Mouse (Mus musculus) kidney, postnatal 10 days (tissue): ENCODE results near the gene C130026I21Rik.
"Not testable (repeated sequence)": the region's sequence is repeated elsewhere in the genome, so short reads cannot be mapped to it uniquely, and the experiment has no call there.

Source experiments
- DNase-seq: peaks from one replicate; pipeline ENCODE4 v3.0.0; 2021; ENCODE audit warnings: mixed read lengths

Gene C130026I21Rik

DNA sequence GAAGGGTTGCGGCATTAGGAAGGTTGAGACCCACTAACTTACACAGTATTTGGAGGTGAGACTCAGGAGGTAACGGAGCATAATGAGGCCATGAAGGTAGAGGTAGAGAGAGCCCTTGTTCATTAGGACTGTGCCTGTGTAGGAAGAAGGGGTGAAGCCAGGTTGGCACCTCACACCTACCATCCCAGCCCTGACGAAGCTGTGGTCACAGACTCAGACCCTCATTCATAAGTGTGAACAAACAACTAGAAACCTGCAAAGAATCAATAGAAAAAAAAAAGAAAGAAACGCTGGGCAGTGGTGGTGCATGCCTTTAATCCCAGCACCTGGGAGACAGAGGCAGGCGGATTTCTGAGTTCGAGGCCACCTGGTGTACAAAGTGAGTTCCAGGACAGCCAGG, 152.0 kb downstream of the C130026I21Rik start:
- not testable (repeated sequence) for DNase-seq

DNA sequence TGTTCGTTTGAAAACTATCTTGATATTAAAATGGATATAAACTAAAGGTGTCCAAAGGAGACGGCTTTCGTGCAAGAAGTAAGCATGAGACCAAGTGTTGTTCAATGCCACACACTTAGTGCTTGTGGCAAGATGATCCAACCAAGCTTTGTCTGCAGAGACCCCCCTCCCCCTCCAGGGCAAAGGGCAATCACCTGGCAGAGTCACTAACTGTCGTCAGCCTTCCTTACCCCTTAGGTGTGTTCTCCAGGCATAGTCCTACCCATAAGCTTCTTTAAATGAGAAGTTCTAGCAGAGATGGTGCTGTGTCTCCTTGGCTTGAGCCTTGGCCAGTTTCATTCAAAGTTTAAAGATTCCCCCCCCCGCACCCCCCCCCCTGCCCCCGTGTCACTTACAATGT, 152.8 kb downstream of the C130026I21Rik start:
- DNase-seq = peak; percentile 6

DNA sequence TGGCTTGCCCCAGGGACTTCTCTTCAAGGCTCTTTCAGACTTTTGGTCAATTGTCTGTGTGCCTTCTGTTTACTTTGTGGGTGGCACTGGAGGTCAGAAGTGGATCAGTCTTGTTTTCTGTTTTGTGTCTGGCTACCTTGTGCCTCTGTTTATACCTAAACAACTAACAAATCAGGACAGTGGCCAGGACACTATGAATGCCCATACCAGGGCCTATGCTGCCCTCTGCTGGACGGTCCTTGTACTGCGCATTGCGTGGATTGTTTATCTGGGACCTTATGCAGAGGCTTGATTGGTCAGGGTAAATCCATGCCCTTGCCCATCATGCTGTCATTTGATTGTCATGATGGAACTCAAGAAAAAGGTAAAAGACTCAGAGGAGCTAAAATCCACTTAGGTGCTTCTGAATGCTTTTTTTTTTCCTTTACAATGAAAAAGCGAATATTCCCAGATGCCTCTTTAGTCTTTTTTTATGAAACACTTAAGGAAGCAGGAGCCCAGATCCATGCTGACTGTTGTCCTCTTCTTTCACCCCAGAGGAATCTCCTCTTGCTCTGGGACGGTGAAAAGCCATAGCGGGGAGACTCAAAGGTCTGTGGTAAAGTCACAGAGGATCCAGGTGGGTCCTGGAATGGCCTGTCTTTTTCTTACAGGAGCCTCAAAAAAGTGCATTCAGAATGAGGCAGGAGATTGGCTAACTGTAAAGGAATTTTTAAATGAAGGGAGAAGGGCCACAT, 155.5 kb downstream of the C130026I21Rik start:
- peak; percentile 34 for DNase-seq

DNA sequence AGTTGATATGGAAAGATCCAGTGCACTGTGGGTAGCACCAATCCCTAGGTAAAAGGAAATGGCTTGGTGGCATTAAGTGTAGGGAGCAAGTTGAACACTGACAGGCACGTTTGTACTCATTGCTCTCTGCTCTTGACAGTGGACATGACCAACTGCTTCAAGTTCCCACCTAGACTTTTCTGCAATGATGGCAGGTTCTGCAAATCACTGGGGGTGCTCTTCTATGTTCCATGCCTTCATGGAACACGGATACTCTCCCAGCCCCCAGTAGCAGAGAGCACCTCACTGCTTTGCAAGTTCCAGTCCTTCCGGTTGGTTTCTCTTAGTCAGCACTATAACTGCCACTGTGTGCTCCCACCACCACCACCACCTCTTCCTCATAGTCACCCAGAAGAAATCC, 156.3 kb downstream of the C130026I21Rik start:
- not testable (repeated sequence) for DNase-seq

DNA sequence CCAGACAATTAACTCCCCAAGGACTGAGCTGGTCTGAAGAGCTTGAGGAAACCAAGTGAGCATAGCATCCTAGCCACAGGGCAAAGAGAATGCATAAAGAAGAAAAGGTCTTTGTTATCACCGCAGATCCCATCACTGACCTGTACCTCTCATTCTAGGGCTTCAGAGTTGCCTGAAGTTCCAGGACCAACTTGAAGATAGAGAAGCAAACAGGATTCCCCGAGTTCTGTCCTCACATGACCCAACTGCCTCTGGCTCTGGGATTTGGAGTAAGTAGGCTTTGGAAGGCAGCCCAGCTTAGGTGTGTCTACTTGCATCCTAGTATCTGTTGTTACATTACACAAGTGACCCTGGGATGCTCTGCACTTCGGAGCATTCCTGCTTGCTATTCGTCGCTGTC, 157.5 kb downstream of the C130026I21Rik start:
- not testable (repeated sequence) for DNase-seq

DNA sequence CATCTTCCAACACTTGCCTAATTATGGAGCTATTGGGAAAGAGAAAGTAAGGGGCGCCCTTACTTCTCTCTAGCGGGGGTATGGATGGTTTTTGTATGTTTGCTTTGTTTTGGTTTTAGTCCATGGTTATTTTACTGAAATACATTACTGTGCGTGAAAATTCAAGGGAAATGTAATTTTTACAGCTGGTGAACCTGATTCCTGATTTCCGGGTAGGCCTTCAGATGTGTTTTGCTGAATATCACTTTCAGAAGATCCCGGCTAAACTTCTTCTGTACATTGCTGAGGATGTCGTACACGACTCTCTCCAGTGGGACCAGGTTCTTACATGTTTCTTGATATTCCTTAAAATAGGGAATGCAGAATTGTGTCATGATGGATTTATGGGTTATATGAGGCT, 158.1 kb downstream of the C130026I21Rik start:
- not testable (repeated sequence) for DNase-seq

DNA sequence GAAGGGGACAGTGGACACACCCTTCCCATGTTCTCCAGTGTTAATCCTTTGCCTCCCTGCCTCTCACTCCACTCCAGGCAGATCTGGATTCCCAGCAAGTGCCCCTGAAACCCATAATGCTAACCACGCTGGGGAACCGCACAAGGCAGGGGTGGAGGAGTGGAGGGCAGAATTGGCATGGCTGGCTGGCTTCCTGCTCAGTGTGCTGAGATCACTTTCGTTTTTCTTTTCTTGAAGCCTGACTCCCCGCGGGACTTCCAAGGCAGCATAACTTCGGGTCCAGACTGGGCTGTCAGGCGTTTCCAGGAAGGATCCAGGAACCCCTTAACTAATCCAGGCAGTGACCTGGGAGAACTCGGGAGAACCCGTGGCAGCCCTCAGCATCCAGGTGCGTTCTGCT, 158.8 kb downstream of the C130026I21Rik start:
- peak; percentile 18 for DNase-seq

DNA sequence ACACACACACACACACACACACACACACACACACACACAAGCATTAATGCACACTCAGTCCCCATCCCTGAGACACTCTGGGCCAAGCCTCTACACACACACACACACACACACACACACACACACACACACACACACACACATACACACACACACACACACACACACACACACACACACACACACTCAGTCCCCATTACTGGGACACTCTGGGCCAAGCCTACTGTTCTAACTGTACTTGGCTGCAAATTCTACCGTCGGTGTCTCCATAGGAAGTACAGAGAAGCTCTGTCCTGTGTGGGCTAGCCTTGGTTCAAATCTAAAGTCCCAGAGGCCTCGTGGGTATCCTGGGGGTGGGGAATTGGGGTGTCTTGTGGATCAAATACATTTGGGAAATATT, 159.5 kb downstream of the C130026I21Rik start:
- not testable (repeated sequence) for DNase-seq

DNA sequence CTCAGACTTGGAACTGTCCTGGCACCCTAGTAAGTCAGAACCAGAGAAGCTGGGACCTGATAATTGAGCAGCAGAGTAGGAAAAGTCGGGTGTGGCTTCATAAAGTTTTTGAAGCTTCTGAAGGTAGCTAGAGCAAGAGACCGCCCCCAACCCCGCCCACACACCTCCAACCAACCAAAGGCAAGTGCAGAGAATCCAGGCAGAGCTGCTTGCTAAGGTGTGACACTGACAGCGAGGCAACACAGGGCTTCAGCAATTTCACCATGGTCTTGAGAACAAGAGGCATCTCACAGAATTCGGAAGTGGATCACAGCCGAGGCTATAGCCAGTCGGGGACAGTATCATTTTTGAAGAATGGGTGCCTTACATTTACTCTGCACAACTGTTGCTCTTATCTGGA, 160.6 kb downstream of the C130026I21Rik start, which contains the start of gene A530032D15Rik:
Gene A530032D15Rik (minus strand): TSS at position 101 of the 400 bp plus-strand sequence.
- not testable (repeated sequence) for DNase-seq

DNA sequence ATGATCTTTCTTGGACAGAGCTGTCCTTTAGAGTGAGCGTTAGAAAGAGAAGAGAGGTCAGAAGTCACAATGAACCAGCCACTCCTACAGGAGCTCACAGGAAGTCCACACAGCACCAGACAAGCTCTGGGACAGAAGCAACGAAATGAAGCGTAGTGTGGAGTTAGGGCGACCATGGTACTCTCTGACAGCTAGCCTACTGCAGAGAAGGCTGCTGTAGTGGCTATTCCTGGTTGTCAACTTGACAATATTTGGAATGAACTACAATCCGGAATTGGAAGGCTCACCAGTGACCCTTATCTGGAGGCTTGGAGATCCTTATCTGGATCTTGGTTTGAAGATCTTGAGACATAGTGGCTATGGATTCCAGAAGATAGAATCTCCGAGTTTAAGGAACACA, 164.4 kb downstream of the C130026I21Rik start:
- not testable (repeated sequence) for DNase-seq

DNA sequence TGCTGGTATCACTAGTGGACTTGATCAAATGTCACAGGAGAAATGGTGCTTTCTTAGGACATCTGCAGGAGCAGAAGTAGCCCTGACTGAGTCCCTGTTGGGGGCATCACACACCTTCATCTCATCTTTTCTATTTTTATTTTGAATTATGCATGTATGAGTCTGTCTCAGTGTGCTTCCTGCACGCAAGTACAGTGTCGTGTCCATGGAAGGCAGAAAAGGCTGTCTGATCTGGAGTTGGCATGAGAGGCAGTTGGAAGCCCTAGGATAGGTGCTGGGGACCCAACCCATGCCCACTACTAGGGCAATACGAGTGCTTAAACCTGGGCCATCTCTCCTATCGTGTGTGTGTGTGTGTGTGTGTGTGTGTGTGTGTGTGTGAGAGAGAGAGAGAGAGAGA, 165.0 kb downstream of the C130026I21Rik start:
- not testable (repeated sequence) for DNase-seq

DNA sequence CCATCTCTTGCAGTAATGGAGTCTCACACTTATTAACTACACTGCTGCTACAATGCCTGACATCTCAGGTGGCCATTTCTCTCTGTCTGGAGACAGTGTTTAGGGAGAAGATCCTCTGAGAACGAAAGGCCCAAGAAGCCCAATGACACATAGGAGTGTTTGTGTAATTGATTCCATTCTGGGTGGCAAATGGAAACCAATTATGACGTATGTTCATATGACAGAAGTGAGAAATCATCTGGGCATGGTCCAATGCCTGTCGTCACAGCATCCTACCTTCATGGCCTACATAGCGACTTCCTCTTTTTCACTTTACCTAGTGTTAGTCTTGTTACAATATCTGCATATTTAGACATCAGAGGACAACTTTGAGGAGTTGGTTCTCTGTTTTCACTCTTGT, 168.6 kb downstream of the C130026I21Rik start:
- not testable (repeated sequence) for DNase-seq

DNA sequence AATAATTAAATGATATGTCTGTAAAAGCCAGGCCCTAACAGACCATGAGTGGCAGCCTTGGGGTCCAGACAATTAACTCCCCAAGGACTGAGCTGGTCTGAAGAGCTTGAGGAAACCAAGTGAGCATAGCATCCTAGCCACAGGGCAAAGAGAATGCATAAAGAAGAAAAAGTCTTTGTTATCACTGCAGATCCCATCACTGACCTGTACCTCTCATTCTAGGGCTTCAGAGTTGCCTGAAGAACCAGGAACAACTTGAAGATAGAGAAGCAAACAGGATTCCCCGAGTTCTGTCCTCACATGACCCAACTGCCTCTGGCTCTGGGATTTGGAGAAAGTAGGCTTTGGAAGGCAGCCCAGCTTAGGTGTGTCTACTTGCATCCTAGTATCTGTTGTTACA, 170.5 kb downstream of the C130026I21Rik start, which contains the start of gene Gm10553:
Gene Gm10553 (plus strand): TSS at position 301 of the 400 bp plus-strand sequence.
- not testable (repeated sequence) for DNase-seq

DNA sequence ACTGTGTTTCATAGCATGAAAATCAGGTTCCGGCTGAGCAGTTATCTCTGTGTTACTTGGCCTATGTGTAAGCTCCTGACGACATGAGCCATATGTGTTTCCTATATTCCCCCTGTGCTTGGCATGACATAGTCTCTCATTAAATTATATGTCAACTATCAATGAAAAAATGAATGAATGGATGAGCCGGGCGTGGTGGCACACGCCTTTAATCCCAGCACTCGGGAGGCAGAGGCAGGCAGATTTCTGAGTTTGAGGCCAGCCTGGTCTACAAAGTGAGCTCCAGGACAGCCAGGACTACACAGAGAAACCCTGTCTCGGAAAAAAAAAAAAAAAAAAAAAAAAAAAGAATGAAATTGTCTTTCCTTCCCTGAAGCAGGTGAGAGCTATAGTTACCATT, 171.3 kb downstream of the C130026I21Rik start:
- not testable (repeated sequence) for DNase-seq

DNA sequence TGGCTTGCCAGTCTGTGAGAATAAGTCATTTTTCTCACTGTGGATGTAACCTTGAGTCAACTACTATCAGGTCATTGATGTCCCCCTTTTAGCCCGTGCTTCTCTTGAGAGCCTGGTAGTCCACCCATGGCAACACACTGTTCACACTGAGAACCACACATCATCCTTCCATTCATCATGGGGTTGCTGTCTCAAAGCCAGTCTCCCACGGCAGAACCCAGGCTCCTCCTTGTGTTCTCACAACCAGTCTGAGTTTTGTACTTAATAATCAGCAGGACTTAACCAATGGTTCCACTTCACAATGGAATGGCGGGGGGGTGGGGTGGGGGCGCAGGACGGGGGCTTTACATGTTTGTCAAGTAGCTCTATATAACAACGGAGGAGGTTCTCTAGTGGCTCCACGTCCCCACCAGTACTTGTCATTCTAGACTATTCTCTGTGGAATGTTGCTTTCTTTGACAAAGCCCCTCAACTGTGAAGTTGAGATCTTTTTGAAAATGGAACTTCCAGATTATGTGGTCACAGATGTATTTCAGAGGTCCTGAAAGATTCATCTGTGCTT, 177.3 kb downstream of the C130026I21Rik start:
- DNase-seq = not testable (repeated sequence)

DNA sequence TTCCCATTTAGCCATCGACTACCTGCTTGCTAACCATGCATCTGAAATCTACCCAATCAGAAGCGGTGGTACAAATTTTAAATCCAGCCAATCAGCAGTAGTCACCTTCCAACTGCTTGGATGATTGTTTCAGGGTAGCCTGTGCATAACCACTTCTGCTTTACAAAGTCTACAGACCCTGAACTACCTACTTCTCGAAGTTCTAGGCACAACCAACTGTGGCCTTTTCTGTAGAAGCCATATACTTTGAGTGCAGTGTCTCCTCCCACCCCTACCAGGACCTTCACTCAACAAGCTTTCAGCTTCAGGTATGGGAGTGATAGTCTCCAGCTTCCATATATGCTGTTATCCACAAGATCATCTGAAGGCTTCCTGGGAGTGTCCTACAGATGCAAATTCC, 178.2 kb downstream of the C130026I21Rik start:
- DNase-seq = not testable (repeated sequence)

DNA sequence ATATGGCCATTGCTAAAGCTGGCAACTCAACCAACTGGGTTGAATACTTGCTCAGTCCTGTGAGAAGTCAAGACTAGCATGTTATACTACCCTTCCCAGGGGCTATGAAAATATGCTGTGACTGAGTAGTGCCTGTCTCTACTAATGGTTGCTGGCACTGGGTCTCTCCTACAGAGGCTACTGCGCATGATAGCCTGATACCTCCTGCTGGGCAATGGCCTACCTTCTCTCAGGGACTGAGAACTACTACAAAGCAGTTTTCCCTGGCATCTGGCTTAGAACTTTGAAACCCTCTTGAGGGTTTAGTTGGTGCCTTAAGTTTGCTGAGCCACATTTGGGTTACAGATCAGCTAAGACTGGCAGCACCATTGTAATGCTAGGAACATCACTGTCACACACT, 184.2 kb downstream of the C130026I21Rik start:
- not testable (repeated sequence) for DNase-seq

DNA sequence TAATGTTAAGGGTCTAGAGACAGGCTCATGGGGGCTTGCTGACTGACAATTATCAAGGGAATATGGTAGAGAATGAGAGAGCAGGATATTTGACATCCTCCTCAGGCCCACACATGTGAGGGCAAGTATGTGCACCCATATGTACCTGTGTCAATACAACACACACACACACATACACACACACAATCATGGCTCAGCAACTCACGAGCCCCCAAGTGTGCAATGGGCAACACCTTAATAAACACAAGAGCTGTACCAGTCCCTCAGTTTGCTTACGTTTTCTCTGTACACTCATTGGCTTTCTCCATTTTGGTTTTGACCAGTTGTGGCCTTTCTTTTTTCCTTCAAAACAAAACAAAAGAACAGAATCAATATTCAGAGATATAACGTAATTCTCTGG, 185.6 kb downstream of the C130026I21Rik start:
- not testable (repeated sequence) for DNase-seq

DNA sequence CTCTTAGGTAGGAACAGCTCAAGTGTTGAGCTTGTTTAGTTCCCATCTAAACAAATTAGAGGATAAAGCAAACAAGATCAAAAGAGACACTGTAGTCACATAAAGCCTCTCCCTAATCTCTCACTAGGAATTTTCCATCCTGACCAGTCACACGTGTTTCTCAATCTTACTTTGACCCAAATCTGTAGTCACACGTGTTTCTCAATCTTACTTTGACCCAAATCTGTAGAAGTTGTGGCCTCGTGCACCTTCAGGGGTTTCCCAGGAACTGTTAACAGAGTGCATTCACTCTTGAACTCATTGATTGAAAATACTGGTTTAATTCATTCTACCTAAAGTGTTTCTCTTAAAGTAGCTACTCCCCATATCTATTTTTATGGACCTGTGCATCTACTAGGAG, 197.3 kb downstream of the C130026I21Rik start:
- DNase-seq = not testable (repeated sequence)

DNA sequence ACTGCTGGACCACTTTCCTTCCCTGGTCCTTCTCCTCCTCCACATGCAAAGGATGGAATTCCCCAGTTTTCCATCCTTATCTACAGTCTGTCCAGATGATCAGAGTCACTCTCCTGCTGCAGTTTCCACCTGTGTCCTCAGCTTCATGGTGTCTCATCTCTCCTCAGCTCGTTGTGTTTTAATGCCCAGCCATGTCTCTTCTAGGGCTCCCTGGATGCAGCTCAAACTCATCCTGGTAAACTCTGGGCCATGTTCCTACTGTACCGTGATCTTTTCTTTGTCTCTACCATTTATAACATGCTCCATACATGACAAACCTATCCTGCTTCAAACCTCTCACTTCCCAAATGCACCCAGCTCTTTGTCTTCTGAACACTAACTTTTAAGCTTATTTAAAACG, 198.7 kb downstream of the C130026I21Rik start:
- not testable (repeated sequence) for DNase-seq

DNA sequence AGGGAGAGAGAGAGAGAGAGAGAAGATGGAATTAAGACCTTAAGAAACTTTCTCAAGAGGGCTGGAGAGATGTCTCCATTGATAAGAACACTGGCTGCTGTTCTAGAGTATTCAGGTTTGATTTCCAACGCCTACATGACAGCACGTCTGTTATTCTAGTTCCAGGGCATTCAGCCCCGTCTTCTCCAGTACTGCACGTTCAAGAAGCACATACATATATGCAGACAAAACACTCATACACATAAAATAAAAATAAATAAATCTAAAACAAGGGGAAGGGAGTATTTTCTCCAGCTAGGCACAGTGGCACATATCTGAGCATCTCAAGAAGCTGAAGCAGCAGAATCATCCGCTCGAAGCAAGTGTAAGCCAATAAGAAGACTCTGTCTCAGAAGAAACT, 234.6 kb downstream of the C130026I21Rik start:
- not testable (repeated sequence) for DNase-seq

DNA sequence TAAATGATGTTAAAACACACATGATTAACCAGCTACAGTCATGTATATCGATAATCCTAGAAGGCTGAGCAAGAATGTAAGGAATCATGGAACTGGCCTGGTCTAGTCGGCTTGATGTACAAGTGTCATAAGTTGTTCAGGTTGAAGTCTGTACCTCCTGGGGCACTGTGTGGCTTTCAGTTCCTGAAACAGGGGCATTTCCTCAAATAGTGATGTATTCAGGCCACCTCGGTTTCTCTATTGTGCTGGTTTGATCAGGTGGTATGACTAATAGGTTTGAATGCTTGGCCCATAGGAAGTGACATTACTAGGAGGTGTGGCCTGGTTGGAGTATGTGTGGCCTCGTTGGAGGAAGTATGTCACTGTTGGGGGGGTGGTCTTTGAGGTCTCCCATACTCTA, 236.0 kb downstream of the C130026I21Rik start:
- DNase-seq = not testable (repeated sequence)

DNA sequence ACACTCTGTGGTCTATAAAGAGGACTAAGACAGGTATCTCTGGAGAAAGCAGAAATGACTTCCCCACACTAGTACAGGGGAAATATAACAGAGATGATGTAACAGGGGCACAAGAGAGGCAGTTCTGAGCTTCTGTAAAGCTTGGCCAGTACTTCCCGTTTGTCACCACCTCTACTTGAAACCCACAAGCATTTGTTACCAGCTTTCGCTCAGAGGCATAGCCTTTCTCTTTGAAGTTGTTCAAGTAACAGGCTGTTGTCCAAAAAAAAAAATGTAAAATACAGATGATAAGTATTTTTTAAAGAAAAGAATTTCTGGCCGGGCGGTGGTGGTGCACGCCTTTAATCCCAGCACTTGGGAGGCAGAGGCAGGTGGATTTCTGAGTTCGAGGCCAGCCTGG, 236.8 kb downstream of the C130026I21Rik start:
- DNase-seq = not testable (repeated sequence)

DNA sequence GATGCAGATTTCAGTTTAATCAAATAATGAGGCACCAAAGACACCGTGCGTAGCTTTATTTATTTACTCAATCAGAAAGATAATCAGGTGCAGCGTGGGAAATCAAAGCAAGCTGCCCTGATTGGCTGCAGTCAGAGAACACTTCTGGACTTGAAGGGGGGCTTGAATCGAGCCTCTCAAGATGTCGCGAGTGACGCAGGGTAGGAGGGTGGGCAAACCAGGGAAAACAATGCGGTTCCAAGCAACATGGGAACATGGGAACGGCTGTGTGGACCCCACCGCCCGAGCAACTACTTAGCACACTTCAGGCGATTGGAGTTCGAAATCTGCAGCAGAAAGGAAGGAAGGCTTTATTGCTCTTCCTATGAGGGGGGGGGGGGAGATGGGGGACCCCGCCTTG, 240.2 kb downstream of the C130026I21Rik start:
- not testable (repeated sequence) for DNase-seq
